Mouse (Mus musculus): ENCODE measurements around the gene Ibtk.
"Not testable (repeated sequence)": the region's sequence is repeated elsewhere in the genome, so short reads cannot be mapped to it uniquely, and the experiment has no call there.

Gene Ibtk

DNA sequence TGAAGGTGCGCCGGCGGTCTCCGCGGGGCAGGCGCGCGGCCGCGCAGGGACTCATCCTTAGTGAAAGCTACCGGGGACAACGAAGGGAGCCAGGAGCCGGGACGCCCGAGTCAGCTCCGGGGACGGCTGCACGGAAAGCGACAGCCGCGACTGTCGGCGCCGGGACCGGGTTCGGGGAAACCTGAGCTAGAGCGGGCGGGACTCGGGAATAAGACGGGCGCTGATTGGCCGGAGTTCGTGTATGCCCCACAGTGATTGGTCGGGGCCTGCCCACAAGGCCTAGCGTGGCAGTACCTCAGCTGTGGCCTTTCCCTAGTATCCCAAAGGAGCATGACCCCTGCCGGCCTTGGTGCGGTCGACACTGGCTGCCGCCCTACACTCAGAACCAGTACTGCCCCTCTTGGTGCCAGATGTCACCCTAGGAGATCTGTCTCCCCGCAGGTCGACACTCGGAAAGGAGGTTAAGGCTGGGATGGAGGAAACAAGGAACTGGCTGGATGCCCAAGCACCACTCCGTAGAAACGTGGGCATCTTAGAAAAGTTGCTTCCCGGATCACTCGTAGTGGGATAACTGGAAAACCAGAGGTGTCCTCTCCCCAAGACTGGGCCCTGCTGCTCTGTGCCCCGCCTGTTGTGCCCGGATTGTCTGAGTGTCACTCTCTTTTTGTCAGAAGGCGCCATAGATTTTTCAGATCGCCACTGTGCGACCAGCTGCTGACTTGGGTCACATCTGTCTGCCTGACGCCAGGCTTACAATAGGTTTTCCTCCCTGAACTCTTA, at the start of gene Ibtk:
Ibtk (minus strand) TSS at position 193 of the 780 bp plus-strand sequence.
- DNase-seq, result peak; percentile 99

DNA sequence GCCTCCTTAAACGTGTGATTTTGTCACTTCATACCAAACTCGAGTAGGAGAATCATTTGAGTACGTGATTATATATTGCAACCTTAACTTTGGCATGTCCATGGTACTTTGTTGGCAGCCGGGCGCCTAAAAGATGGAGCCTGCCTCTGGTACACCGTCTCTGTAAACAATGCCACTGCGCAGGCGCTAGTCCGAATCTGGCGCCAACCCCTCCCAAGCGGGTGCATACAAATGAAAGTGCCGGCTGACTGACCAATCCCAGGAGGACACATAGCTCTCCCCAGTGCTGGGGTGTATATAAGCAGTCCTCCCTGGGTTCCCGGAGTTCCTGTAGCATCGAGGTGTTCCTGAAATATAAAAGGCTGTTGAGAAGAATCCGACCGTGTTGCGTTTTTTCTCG, 42.4 kb upstream of the Ibtk start:
- DNase-seq, result not testable (repeated sequence)

DNA sequence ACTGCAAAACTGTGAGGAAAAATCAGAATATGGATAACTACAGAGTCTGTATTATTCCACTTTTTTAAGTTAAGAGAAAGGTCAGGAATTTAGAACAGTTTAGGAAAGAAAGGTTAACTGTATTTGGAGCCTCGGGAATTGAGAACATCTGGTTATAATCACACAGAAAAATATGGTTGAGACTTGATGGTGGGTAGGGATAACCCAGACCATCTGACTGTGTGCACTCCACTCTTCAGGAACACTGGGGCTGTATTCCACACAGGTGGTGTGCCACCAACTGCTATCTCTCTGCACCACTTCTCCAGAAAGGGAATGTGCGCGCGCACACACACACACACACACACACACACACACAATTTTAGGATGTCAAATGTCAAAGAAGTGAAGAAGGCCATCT, 31.1 kb upstream of the Ibtk start:
- no peak for DNase-seq

- no peak for DNase-seq
These were observed 30.3 kb upstream of the Ibtk start for GRCm38 (mm10) chr9:85779458-85779857.

- DNase-seq, result no peak
These were observed 28.4 kb upstream of the Ibtk start for GRCm38 (mm10) chr9:85777544-85777943.

DNA sequence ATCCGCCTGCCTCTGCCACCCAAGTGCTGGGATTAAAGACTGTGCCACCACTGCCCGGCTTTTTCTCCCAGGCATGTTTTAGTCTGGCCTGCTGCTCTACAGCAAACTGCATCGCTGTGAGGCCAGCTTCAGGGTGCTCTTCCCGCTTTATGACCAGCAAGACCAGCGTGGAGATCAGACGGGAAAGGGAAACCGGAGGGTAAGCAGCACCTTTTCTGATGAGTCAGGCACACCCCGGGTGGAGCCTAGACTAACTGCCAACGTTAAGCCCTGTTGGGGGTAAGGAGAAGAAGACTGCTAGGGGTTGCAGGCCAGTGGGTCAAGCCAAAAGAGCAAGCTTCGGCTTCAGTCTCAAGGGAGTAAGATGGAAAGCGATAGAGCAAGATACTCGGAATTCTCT, 23.1 kb upstream of the Ibtk start:
- no peak for DNase-seq

- no peak for DNase-seq
These were observed 22.3 kb upstream of the Ibtk start for GRCm38 (mm10) chr9:85771454-85771853.

DNA sequence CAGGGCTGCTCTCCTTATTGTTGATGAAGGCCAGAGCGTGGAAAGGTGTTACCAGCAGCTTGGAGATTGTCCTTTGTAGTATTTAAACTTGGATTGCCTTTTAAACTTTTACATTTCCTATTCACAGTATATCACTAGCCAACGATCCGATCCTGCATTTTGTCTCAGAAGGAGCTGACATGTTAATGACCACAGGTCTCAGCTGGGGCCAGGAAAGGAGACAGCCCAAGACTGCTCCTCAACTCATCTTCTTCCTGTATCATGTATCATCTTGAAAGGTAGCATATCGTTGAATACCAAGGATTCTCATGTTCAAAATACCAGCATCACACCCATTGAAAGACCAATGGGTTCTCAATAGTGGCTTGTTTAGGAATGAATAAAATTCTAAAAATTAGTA, 21.2 kb upstream of the Ibtk start:
- DNase-seq, result no peak

DNA sequence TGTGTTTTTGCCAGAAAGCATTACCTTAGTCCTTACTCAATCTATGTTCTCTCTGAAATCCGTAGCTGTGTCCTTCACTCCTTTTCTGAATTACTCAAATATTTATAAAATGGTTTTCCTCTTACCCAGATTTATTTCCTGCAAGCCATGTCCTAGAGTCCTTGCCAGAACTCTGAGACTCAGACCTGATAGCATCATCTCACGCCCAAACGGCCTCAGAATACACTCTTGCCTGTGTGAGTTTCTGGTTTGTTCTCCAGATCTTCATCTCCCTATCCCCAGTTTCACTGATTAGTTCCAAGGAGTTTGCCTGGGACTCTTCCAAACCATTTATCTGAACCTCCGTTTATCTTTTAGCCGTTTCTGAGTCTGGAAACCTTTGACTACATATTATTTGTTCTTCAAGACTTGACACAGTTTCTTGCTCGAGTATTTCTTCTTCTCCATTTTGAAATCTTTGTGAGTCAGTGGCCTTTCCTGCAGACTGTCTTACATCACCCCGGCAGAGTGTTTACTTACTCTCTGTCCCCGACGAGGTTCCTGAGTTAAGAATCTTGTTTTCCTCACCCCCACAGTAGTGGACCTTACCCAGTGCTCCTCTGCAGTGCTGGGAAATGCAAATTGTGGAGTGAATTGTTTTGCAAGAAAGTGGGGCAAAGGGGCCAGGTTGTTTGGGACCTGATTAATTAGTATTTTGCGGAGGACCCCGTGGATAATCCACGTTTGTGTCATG, 20.1 kb upstream of the Ibtk start:
- DNase-seq, result no peak

GRCm38 (mm10) chr9:85767255-85767654, 18.1 kb upstream of the Ibtk start:
- no peak for DNase-seq

GRCm38 (mm10) chr9:85762476-85762875, 13.3 kb upstream of the Ibtk start:
- no peak for DNase-seq

DNA sequence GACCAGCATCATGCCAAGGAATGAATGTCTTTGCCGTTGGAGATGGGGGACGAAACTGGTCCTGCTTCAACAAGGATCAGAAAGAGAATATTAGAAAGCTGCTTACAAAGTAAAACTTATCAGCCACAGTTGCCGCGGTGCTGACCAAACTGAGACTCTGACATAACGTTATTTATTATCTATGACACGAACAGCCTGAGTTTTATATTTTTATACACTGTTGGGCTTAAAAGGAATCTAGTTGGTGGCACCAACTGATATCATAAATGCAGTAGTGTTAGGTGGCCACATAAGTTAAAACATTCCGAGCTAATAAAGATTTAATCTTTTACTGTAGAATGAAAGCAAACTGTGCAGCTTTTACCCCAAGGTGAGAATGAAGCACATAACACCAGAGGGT, 1.7 kb upstream of the Ibtk start:
- DNase-seq, result no peak

GRCm38 (mm10) chr9:85749922-85750509, 882 bp upstream of the Ibtk start:
- DNase-seq, result no peak

- peak; percentile 81 for DNase-seq
These were observed 661 bp downstream of the Ibtk start for GRCm38 (mm10) chr9:85748204-85749141.

DNA sequence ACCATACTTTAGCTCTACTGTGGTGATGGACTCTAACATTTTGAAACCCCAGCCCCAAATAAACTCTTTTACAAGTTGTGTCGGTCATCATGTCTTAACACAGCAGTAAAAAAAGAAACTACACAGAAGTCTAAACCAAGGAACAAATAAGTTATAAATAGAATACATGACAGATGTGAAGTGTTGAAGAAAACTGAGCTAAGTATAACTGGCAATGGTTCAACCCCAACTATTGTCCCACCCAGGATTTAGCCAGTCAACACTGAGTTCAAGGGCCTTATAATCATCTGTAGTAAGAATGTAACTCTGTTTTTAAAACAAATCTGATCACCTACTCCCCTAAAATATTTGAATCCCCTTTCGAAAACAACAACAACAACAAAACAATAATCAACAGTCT, 3.6 kb downstream of the Ibtk start:
- DNase-seq, result no peak

DNA sequence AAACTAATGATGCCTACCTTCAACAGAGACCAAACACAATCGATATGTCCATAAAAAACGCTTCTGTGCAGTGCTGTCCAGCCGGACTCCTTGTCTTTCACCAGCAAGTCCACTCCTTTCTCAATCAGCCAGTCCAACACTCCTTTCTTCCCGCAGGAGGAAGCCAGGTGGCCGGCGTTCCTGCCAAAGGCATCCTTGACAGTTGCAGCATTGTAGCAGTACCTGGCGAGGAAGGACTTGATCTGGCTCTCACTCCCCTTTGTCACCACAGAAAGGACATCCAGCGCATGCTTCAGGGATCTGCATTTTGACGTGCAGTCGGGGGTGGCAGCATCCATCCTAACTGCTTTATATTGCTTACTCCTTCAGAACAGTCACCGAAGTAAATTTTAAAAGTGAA, 5.8 kb downstream of the Ibtk start:
- no peak for DNase-seq

DNA sequence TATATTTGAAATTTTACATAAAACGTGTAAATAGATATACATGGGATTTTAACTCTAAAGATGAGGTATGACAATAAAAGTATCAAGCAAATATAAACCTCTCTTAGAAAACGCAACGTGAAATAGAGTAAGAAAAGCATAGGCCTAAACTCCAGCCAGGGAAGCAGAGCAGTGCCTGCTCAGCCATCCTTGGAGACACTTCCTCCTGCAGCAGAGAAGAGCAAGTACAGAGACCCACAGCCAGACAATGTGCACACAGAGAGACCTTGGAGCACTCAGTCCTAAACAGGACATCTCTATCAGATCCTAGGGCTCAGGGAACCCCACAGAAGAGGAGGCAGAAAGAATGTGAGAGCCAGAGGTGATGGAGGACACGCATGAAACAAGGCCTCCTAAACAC, 7.0 kb downstream of the Ibtk start:
- no peak for DNase-seq

DNA sequence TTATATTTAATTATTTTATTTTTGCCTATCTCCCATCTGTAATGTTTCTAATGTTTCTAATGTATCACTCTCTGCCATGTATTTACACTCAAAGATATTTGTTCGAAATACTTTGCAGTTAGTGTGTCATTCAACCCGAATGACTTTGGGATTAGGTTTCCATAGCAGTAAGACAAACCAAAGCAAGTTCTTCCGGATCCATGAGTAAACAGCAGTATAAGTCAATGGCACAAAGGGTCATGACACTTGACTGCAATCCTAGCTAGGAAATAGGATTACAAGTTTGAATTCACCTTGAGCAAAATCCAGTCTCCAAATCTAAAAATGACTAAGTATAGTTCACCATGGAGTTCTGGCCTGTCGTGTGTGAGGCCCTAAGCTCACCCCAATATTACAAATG, 9.9 kb downstream of the Ibtk start:
- DNase-seq, result no peak

DNA sequence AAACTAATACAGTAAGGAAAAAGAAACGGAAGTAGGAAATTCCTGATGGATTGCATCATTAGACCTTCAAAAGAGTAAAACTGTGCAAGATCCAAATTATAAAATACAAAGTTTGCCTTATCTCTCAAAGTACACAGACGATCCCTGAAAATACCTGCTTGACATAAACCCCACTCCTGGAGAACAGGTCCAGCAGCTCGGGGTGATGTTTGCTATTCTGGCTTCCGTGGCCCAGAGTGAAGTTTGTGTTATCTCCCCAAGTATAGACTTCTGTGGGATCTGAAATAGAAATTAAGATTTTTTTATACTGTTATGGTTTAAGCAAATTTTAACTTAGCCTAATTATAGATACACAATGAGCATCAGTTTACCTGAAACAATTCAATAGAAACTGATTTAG, 14.3 kb downstream of the Ibtk start:
- DNase-seq, result no peak

DNA sequence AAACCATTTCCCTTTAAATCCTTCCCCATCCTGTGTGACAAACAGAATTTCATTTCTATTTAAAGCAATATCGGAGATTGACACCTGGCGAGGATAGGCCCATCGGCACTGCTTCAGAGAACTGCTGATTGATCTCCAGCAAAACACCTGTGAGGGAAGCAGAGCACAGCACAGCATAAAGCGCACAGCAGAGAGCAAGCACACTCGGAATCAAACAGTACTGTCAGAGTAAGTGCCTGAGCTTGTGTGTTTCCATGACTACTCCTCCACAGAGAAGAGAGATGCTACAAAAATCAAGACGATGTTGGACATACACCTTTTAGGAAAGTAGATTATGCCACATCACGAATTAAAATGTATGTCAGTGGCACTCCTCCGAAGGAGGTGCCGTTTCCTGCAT, 25.1 kb downstream of the Ibtk start:
- no peak for DNase-seq

DNA sequence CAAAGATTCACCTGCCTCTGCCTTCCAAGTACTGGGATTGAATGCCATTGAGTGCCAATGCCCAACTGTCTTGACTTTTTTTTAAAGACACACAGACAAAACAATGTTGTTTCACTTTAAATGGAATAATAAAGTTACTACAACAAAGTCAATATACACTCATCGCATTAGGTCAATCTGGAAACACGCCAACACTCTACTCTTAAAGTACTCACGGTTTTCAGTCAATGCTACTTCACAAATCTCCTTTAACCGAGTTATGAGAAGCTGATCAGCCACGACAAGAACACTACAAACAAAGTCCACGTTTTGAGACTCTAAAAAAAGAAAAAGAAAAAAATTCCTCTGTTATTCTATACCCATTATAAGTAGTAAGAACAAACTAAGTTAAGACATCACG, 31.8 kb downstream of the Ibtk start:
- no peak for DNase-seq

- no peak for DNase-seq
These were observed 41.8 kb downstream of the Ibtk start for GRCm38 (mm10) chr9:85707302-85707701.

DNA sequence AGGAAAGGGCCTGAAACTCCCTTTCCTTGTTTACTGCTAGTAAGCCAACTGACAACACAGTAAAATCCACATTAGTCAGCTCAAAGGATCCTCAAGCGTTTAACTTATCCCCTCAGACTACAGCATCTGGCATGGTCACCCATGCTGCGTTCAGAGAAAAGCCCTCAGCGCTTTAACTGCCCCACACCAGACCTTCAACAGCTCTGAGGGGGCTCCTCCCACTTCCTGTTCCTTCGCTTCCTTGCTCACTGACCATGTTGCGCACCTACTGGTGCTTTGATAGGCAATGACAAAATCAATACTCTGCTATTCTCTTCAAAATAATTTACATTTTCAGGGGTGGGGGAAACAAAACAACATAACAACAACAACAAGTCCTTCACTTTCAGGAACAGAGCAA, 47.2 kb downstream of the Ibtk start:
- no peak for DNase-seq

Data from kidney, adult 18-20 months (tissue).